Comparison of ENCODE assay signal across 21 mouse cellular contexts in genomic region chr11:52352271-52352670, GRCm38 (mm10). TPM values are rescaled to one million over a fixed set of nuclear protein-coding genes. Genes with fewer than 3 reads are reported as not detected.
DNase-seq lines count a peak whose midpoint lies in the region; ATAC-seq and TF ChIP-seq lines count a peak whose summit lies in the region.
"Had no signal": no experiment of that assay in that cellular context is flagged by ENCODE, and none has a peak within 500 bp of the region (broad histone marks: within the 10 kb centered on the region; RNA-seq: fewer than 3 reads in every experiment).

No protein-coding gene starts in this region.

- 0 out of 2 replicates have a peak overlapping the region, but pooled peaks have one; percentile 81 for H3K27ac ChIP-seq in gastrocnemius, adult 2 months
- H3K27ac ChIP-seq: embryonic facial prominence, embryonic 10.5 days; embryonic facial prominence, embryonic 12.5 days; forebrain, embryonic 13.5 days; forebrain, embryonic 15.5 days had no signal

- intact Hi-C loops in gastrocnemius, adult 2 months (cut with DNase I), result no loop called here

- no peak for DNase-seq in gastrocnemius, adult 2 months
- DNase-seq in gastrocnemius, adult 18-20 months (ENCODE audit: low spot score), result no peak
- DNase-seq in naive thymus-derived CD4-positive, alpha-beta T cell, adult 2 months (ENCODE audit: low read depth), result peak; percentile 70
- DNase-seq in frontal cortex, postnatal 10 days (ENCODE audit: low spot score in 2 of 2), result no peak
- DNase-seq in lung, postnatal 14 days, result no peak
- DNase-seq: adrenal gland, adult 2 months; adrenal gland, postnatal 10 days; adrenal gland, postnatal 25 days; B cell, adult 2 months; cerebellum, adult 11 months; cerebellum, adult 2 months; cerebellum, adult 9-10 months; cerebellum, postnatal 10 days; cerebellum, postnatal 25 days; forebrain, postnatal 0 days had no signal

- no peak overlapping the region for H3K4me3 ChIP-seq in gastrocnemius, adult 2 months
- H3K4me3 ChIP-seq: embryonic facial prominence, embryonic 10.5 days; embryonic facial prominence, embryonic 12.5 days; forebrain, embryonic 13.5 days; forebrain, embryonic 15.5 days had no signal

- no peak for TF ChIP-seq CTCF in gastrocnemius, adult 2 months (IDR thresholded peaks at IDR 0.05)

- peak; percentile 68 for ATAC-seq in CD4-positive, CD25-positive, alpha-beta regulatory T cell, adult 4 months
- peak; percentile 45 for ATAC-seq in activated CD4-positive, CD25-positive, alpha-beta regulatory T cell, adult 4 months
- ATAC-seq: forebrain, embryonic 13.5 days; forebrain, embryonic 15.5 days; forebrain, postnatal 0 days had no signal

RNA-seq across cellular contexts. Expression of gene Vdac1, which starts 8.4 kb away (rescaled TPM):
- 1,000 to 10,000 TPM; 1,359 to 1,549 TPM for total RNA-seq in gastrocnemius, adult 2 months (2021)
- total RNA-seq in gastrocnemius, adult 18-20 months (2021), result 1,000 to 10,000 TPM; 1,411 to 1,472 TPM
- polyA plus RNA-seq in CD4-positive, CD25-positive, alpha-beta regulatory T cell, adult 4 months (2017; shearing (Covaris generic)), result 100 to 1,000 TPM in 1 of 2 experiments, 10 to 100 TPM in 1; 67.5 to 104 TPM
- polyA plus RNA-seq in activated CD4-positive, CD25-positive, alpha-beta regulatory T cell, adult 4 months (2017; shearing (Covaris generic)), result 10 to 100 TPM; 90.3 to 94.9 TPM

RNA-seq across cellular contexts. Expression of gene 9530068E07Rik, which starts 44.0 kb away (rescaled TPM):
- 10 to 100 TPM; 41.5 to 48.5 TPM for total RNA-seq in gastrocnemius, adult 2 months (2021)
- 10 to 100 TPM; 41.5 to 45.8 TPM for total RNA-seq in gastrocnemius, adult 18-20 months (2021)
- 10 to 100 TPM; 43.7 to 50.8 TPM for polyA plus RNA-seq in CD4-positive, CD25-positive, alpha-beta regulatory T cell, adult 4 months (2017; shearing (Covaris generic))
- polyA plus RNA-seq in activated CD4-positive, CD25-positive, alpha-beta regulatory T cell, adult 4 months (2017; shearing (Covaris generic)), result 10 to 100 TPM; 38.9 to 49.8 TPM
